Mouse (Mus musculus): ENCODE measurements around the gene Pcdh7.

The Pcdh7 gene

GRCm38 (mm10) chr5:58153966-58154365, 436.2 kb downstream of the Pcdh7 start:
- no peak for DNase-seq (ENCODE audit: low read depth)

- DNase-seq (ENCODE audit: low read depth): no peak
These were observed 454.5 kb downstream of the Pcdh7 start for GRCm38 (mm10) chr5:58172218-58172617.

- peak; percentile 17 for DNase-seq (ENCODE audit: low read depth)
These were observed 456.6 kb downstream of the Pcdh7 start for GRCm38 (mm10) chr5:58174335-58174734.

- no peak for DNase-seq (ENCODE audit: low read depth)
These were observed 457.8 kb downstream of the Pcdh7 start for GRCm38 (mm10) chr5:58175532-58175931.

All from fibroblast of lung, adult 2 months (primary cell).